Mouse (Mus musculus): ENCODE measurements around the gene Gad1. TPM values are rescaled to one million over a fixed set of nuclear protein-coding genes. Genes with fewer than 3 reads are reported as not detected.
A peak's percentile ranks its signal among the peaks of the same experiment; 100 is the strongest.

Gad1 gene
- total and polyA plus RNA-seq, 3 experiments, result 0.04 to 0.45 (median 0.23) TPM

- TF ChIP-seq EP300 (IDR thresholded peaks at IDR 0.05; ENCODE audit: insufficient read depth, low read depth, low read length), result no peak
- no peak for TF ChIP-seq CTCF (IDR thresholded peaks at IDR 0.05)
- no peak for TF ChIP-seq POLR2A (IDR thresholded peaks at IDR 0.05; ENCODE audit: insufficient read depth, low read depth, low read length)
- intact Hi-C loops (cut with DNase I), result no loop called here
- no peaks in the 10 kb centered on the region for H3K36me3 ChIP-seq (ENCODE audit: control insufficient read depth, insufficient read depth, low read length)
- H3K27me3 ChIP-seq (ENCODE audit: control insufficient read depth, insufficient read depth, low read length), result no peaks in the 10 kb centered on the region
- DNase-seq, result no peak
- no peak overlapping the region for H3K4me3 ChIP-seq
- H3K27ac ChIP-seq, result no peak overlapping the region
- H3K9ac ChIP-seq (ENCODE audit: low read depth, low read length), result no peak overlapping the region
- no peaks in the 10 kb centered on the region for H3K79me2 ChIP-seq (replicated peaks; ENCODE audit: control insufficient read depth, insufficient read depth, low read length)
- no peaks in the 10 kb centered on the region for H3K4me1 ChIP-seq (ENCODE audit: control insufficient read depth, insufficient read depth, low read length)
- WGBS, result 81% methylated on average over 5 of the region's 5 CpGs
These were observed 81.3 kb downstream of the Gad1 start for GRCm38 (mm10) chr2:70634028-70634690.

DNA sequence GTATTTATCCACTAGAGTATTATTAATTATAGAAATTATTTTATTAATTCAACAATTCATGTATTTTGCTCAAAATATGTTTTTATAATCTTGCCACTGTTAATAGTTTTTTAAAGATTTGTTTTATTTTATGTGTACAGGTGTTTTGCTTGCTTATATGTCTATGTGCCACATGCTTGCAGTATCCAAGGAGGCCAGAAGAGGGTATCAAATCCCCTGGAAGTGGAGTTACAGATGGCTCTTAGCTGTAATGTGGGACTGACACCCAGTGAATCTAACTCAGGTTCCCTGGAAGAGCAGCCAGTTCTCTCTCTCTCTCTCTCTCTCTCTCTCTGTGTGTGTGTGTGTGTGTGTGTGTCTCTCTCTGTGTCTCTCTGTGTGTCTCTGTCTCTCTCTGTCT lies 88.1 kb downstream of the Gad1 start:
- Histone ChIP-seq H3K4me1 (ENCODE audit: control insufficient read depth, insufficient read depth, low read length) (no peaks in the 10 kb centered on the region; the same call in 1 of the 2 replicates), H3K79me2 (replicated peaks; ENCODE audit: control insufficient read depth, insufficient read depth, low read length) (no peaks in the 10 kb centered on the region), H3K27me3 (ENCODE audit: control insufficient read depth, insufficient read depth, low read length) (no peaks in the 10 kb centered on the region), H3K4me3 (no peak overlapping the region), H3K36me3 (ENCODE audit: control insufficient read depth, insufficient read depth, low read length) (no peaks in the 10 kb centered on the region), H3K27ac (no peak overlapping the region), H3K9ac (ENCODE audit: low read depth, low read length) (no peak overlapping the region)
- TF ChIP-seq POLR2A (IDR thresholded peaks at IDR 0.05; ENCODE audit: insufficient read depth, low read depth, low read length) (no peak), CTCF (IDR thresholded peaks at IDR 0.05) (0 out of 2 replicates have a peak, but pooled peaks have one; percentile 7), EP300 (IDR thresholded peaks at IDR 0.05; ENCODE audit: insufficient read depth, low read depth, low read length) (no peak)
- DNase-seq, result no peak
- intact Hi-C loops (cut with DNase I), result no loop called here

DNA sequence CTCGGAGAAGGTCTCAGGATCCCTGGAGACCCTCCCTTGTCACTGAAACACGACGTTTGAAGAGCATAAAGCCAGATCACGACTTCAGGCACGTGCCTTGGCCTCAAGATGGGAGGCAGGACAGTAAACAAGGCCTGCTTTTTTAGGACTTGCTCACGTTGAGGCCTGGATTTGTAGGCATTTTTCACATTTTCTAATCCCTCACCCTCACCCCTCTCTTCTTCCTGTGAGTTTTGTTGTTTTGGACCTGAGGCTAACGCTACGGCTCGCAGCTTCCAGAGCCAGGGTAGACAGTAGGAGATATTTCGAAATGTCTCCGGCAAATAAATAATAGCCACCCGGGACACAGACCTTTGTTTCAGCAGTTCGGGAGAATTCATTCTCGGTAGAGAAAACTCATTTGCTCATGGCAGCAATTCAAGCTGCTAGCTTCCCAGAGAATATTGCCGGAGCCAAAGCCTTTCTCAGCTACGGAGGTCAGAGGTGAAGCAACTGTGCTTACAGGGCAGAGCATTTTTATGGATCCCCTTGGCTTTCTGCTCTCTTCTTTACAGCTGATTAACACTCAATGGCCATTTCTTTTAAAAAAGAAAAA lies 90.2 kb downstream of the Gad1 start:
- Histone ChIP-seq H3K27ac (no peak overlapping the region), H3K4me1 (ENCODE audit: control insufficient read depth, insufficient read depth, low read length) (no peaks in the 10 kb centered on the region; the same call in 1 of the 2 replicates), H3K27me3 (ENCODE audit: control insufficient read depth, insufficient read depth, low read length) (no peaks in the 10 kb centered on the region), H3K9ac (ENCODE audit: low read depth, low read length) (no peak overlapping the region), H3K79me2 (replicated peaks; ENCODE audit: control insufficient read depth, insufficient read depth, low read length) (no peaks in the 10 kb centered on the region), H3K36me3 (ENCODE audit: control insufficient read depth, insufficient read depth, low read length) (no peaks in the 10 kb centered on the region), H3K4me3 (no peak overlapping the region)
- WGBS, result 72% methylated on average over 16 of the region's 16 CpGs
- TF ChIP-seq POLR2A (IDR thresholded peaks at IDR 0.05; ENCODE audit: insufficient read depth, low read depth, low read length) (no peak), EP300 (IDR thresholded peaks at IDR 0.05; ENCODE audit: insufficient read depth, low read depth, low read length) (no peak), CTCF (IDR thresholded peaks at IDR 0.05) (no peak)
- DNase-seq, result no peak
- intact Hi-C loops (cut with DNase I), result no loop called here

DNA sequence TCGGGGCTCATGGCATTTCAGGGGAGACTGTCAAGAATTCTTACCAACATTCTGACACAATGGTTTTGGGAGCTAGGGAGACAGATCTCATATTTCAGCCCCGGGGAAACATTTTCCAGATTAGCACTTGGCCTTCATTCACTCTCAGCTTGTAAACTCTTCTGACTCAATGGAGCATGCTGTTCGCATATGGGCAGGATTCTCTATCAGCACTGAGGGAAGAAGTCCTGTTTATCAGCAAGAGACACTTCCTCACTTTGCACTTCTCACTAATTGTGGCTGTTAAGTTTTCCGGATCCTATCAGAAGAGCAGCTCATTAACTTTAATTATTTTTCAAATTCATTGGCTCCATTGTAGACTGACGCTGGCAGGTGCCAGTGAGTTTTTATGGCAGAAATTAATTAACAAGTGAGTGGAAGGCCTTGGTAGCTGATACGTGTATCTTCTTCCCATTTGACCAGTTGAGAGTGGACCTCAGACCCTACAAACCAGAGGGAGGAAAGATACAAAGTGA lies 92.5 kb downstream of the Gad1 start:
- Histone ChIP-seq H3K36me3 (ENCODE audit: control insufficient read depth, insufficient read depth, low read length) (no peaks in the 10 kb centered on the region), H3K4me1 (ENCODE audit: control insufficient read depth, insufficient read depth, low read length) (no peaks in the 10 kb centered on the region; the same call in 1 of the 2 replicates), H3K79me2 (replicated peaks; ENCODE audit: control insufficient read depth, insufficient read depth, low read length) (no peaks in the 10 kb centered on the region), H3K27me3 (ENCODE audit: control insufficient read depth, insufficient read depth, low read length) (no peaks in the 10 kb centered on the region), H3K9ac (ENCODE audit: low read depth, low read length) (no peak overlapping the region), H3K4me3 (no peak overlapping the region), H3K27ac (no peak overlapping the region)
- TF ChIP-seq CTCF (IDR thresholded peaks at IDR 0.05), result no peak
- no peak for TF ChIP-seq POLR2A (IDR thresholded peaks at IDR 0.05; ENCODE audit: insufficient read depth, low read depth, low read length)
- no peak for TF ChIP-seq EP300 (IDR thresholded peaks at IDR 0.05; ENCODE audit: insufficient read depth, low read depth, low read length)
- no peak for DNase-seq
- intact Hi-C loops (cut with DNase I), result no loop called here
- 60% methylated on average over 6 of the region's 6 CpGs for WGBS

DNA sequence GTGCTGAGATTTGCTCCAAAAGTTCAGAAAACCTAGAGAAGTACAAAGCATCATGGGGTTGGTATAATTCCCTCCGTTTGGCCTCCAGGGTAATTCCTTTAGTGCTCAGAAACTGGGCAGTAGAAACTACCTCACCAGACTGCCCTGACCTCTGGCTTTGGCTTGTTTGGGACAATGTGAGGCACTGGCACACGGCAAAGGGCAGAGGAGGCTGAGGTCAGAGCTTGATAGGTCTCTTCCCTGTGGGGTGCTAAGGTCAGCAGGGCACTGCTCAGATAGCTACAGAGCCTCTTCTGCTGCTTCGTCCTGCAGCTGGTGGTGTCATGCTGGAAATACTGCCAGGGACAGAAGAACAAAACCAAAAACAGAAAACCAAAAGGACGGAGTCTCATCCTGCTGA lies 94.8 kb downstream of the Gad1 start:
- TF ChIP-seq POLR2A (IDR thresholded peaks at IDR 0.05; ENCODE audit: insufficient read depth, low read depth, low read length) (no peak), CTCF (IDR thresholded peaks at IDR 0.05) (no peak), EP300 (IDR thresholded peaks at IDR 0.05; ENCODE audit: insufficient read depth, low read depth, low read length) (no peak)
- DNase-seq, result no peak
- no peaks in the 10 kb centered on the region; the same call in 1 of the 2 replicates for H3K4me1 ChIP-seq (ENCODE audit: control insufficient read depth, insufficient read depth, low read length)
- no peaks in the 10 kb centered on the region for H3K79me2 ChIP-seq (replicated peaks; ENCODE audit: control insufficient read depth, insufficient read depth, low read length)
- H3K27ac ChIP-seq, result no peak overlapping the region
- H3K4me3 ChIP-seq, result no peak overlapping the region
- intact Hi-C loops (cut with DNase I), result no loop called here
- H3K36me3 ChIP-seq (ENCODE audit: control insufficient read depth, insufficient read depth, low read length), result no peaks in the 10 kb centered on the region
- WGBS, result 49% methylated on average over 4 of the region's 4 CpGs
- no peak overlapping the region for H3K9ac ChIP-seq (ENCODE audit: low read depth, low read length)
- no peaks in the 10 kb centered on the region for H3K27me3 ChIP-seq (ENCODE audit: control insufficient read depth, insufficient read depth, low read length)

- WGBS, result 82% methylated on average over 5 of the region's 5 CpGs
- no peaks in the 10 kb centered on the region for H3K4me1 ChIP-seq (ENCODE audit: control insufficient read depth, insufficient read depth, low read length)
- intact Hi-C loops (cut with DNase I), result no loop called here
These were observed 95.4 kb downstream of the Gad1 start for GRCm38 (mm10) chr2:70648271-70648670.

More at GRCm38 (mm10) chr2:70648271-70648670, 95.4 kb downstream of the Gad1 start:
- Histone ChIP-seq H3K27ac (no peak overlapping the region), H3K27me3 (ENCODE audit: control insufficient read depth, insufficient read depth, low read length) (no peaks in the 10 kb centered on the region), H3K9ac (ENCODE audit: low read depth, low read length) (no peak overlapping the region), H3K36me3 (ENCODE audit: control insufficient read depth, insufficient read depth, low read length) (no peaks in the 10 kb centered on the region), H3K79me2 (replicated peaks; ENCODE audit: control insufficient read depth, insufficient read depth, low read length) (no peaks in the 10 kb centered on the region), H3K4me3 (no peak overlapping the region)
- DNase-seq, result no peak
- TF ChIP-seq EP300 (IDR thresholded peaks at IDR 0.05; ENCODE audit: insufficient read depth, low read depth, low read length) (no peak), CTCF (IDR thresholded peaks at IDR 0.05) (no peak), POLR2A (IDR thresholded peaks at IDR 0.05; ENCODE audit: insufficient read depth, low read depth, low read length) (no peak)

Data from heart, adult 2 months (tissue).